Mouse (Mus musculus): ENCODE results near the gene Engase. TPM values are rescaled to one million over a fixed set of nuclear protein-coding genes. Genes with fewer than 3 reads are reported as not detected.

The Engase gene
- polyA plus RNA-seq (2015; fragmentation: Nextera tagmentation; extraction: Ambion mirVana): 4.9 and 5.6 TPM in 2 replicates

GRCm38 (mm10) chr11:118476396-118477373 lies at the start of gene Engase:
Gene Engase, plus strand, starts transcription at chr11:118476829.
- TF ChIP-seq CTCF (IDR thresholded peaks at IDR 0.05; ENCODE audit: low read depth): no peak
- no peak for TF ChIP-seq EP300 (IDR thresholded peaks at IDR 0.05; ENCODE audit: low read depth)
- H3K9ac ChIP-seq (replicated peaks): peak within 1 kb of the TSS; percentile 76
- ATAC-seq (peak; percentile 100), DNase-seq (peak; percentile 95)
- peaks cover 2% of the 10 kb centered on the region; the same call in 1 of the 2 replicates for H3K36me3 ChIP-seq (replicated peaks; ENCODE audit: insufficient read depth, low read length)
- H3K4me1 ChIP-seq (ENCODE audit: insufficient read depth): peaks cover 20% of the 10 kb centered on the region
- H3K4me3 ChIP-seq (ENCODE audit: low read depth, low read length): peak within 1 kb of the TSS; percentile 86
- peak within 1 kb of the TSS; percentile 96 for H3K4me2 ChIP-seq (ENCODE audit: low read depth, low read length)
- H3K27ac ChIP-seq (ENCODE audit: low read depth): peak within 1 kb of the TSS; percentile 67
- under 1% methylated on average over 57 of the region's 57 CpGs for WGBS (ENCODE audit: insufficient replicate concordance)
- no peaks in the 10 kb centered on the region for H3K9me3 ChIP-seq (ENCODE audit: low read length)
- no peaks in the 10 kb centered on the region for H3K27me3 ChIP-seq (ENCODE audit: insufficient read depth, low read length)

- peaks cover 7% of the 10 kb centered on the region; the same call in 1 of the 2 replicates for H3K27me3 ChIP-seq (ENCODE audit: insufficient read depth, low read length)
- DNase-seq: no peak
- H3K9me3 ChIP-seq (ENCODE audit: low read length): no peaks in the 10 kb centered on the region
- WGBS (ENCODE audit: insufficient replicate concordance): 17% methylated on average over 3 of the region's 3 CpGs
- H3K4me1 ChIP-seq (ENCODE audit: insufficient read depth): peaks cover 6% of the 10 kb centered on the region; the same call in 1 of the 2 replicates
- H3K27ac ChIP-seq (ENCODE audit: low read depth): 0 out of 2 replicates have a peak overlapping the region, but pooled peaks have one; percentile 18
- H3K4me3 ChIP-seq (ENCODE audit: low read depth, low read length): no peak overlapping the region
- no peak overlapping the region for H3K4me2 ChIP-seq (ENCODE audit: low read depth, low read length)
- H3K36me3 ChIP-seq (replicated peaks; ENCODE audit: insufficient read depth, low read length): no peaks in the 10 kb centered on the region
- no peak for TF ChIP-seq CTCF (IDR thresholded peaks at IDR 0.05; ENCODE audit: low read depth)
- TF ChIP-seq EP300 (IDR thresholded peaks at IDR 0.05; ENCODE audit: low read depth): no peak
- H3K9ac ChIP-seq (replicated peaks): no peak overlapping the region
- no peak for ATAC-seq
Observed at GRCm38 (mm10) chr11:118427266-118427779, 49.3 kb upstream of the Engase start.

GRCm38 (mm10) chr11:118427986-118428385 lies 48.6 kb upstream of the Engase start, which contains the start of gene C1qtnf1:
Gene C1qtnf1, plus strand, starts transcription at chr11:118428203.
- H3K4me2 ChIP-seq (ENCODE audit: low read depth, low read length): peak within 1 kb of the TSS; percentile 42
- ATAC-seq (no peak), DNase-seq (no peak)
- 0 out of 2 replicates have a peak within 1 kb of the TSS, but pooled peaks have one; percentile 11 for H3K9ac ChIP-seq (replicated peaks)
- H3K4me1 ChIP-seq (ENCODE audit: insufficient read depth): peaks cover 6% of the 10 kb centered on the region; the same call in 1 of the 2 replicates
- H3K4me3 ChIP-seq (ENCODE audit: low read depth, low read length): peak within 1 kb of the TSS; percentile 12
- peaks cover 7% of the 10 kb centered on the region; the same call in 1 of the 2 replicates for H3K27me3 ChIP-seq (ENCODE audit: insufficient read depth, low read length)
- WGBS (ENCODE audit: insufficient replicate concordance): 2% methylated on average over 8 of the region's 8 CpGs
- H3K27ac ChIP-seq (ENCODE audit: low read depth): peak within 1 kb of the TSS; percentile 55
- TF ChIP-seq CTCF (IDR thresholded peaks at IDR 0.05; ENCODE audit: low read depth) (no peak), EP300 (IDR thresholded peaks at IDR 0.05; ENCODE audit: low read depth) (no peak)
- no peaks in the 10 kb centered on the region for H3K36me3 ChIP-seq (replicated peaks; ENCODE audit: insufficient read depth, low read length)
- H3K9me3 ChIP-seq (ENCODE audit: low read length): no peaks in the 10 kb centered on the region

GRCm38 (mm10) chr11:118428460-118428868 lies 48.2 kb upstream of the Engase start:
- Histone ChIP-seq H3K27ac (ENCODE audit: low read depth) (peak overlapping the region; percentile 55), H3K36me3 (replicated peaks; ENCODE audit: insufficient read depth, low read length) (no peaks in the 10 kb centered on the region), H3K27me3 (ENCODE audit: insufficient read depth, low read length) (peaks cover 7% of the 10 kb centered on the region; the same call in 1 of the 2 replicates), H3K9ac (replicated peaks) (no peak overlapping the region), H3K4me1 (ENCODE audit: insufficient read depth) (peaks cover 5% of the 10 kb centered on the region; the same call in 1 of the 2 replicates), H3K9me3 (ENCODE audit: low read length) (no peaks in the 10 kb centered on the region), H3K4me2 (ENCODE audit: low read depth, low read length) (peak overlapping the region; percentile 42), H3K4me3 (ENCODE audit: low read depth, low read length) (peak overlapping the region; percentile 12)
- WGBS (ENCODE audit: insufficient replicate concordance): 12% methylated on average over 11 of the region's 11 CpGs
- no peak for TF ChIP-seq EP300 (IDR thresholded peaks at IDR 0.05; ENCODE audit: low read depth)
- no peak for TF ChIP-seq CTCF (IDR thresholded peaks at IDR 0.05; ENCODE audit: low read depth)
- no peak for DNase-seq
- ATAC-seq: no peak

- ATAC-seq (no peak), DNase-seq (no peak)
Observed at GRCm38 (mm10) chr11:118428944-118429709, 47.5 kb upstream of the Engase start.

More at GRCm38 (mm10) chr11:118428944-118429709, 47.5 kb upstream of the Engase start:
- WGBS (ENCODE audit: insufficient replicate concordance): 58% methylated on average over 8 of the region's 8 CpGs
- TF ChIP-seq EP300 (IDR thresholded peaks at IDR 0.05; ENCODE audit: low read depth): no peak
- peak overlapping the region; percentile 42; the same call in 1 of the 2 replicates for H3K4me2 ChIP-seq (ENCODE audit: low read depth, low read length)
- no peaks in the 10 kb centered on the region for H3K4me1 ChIP-seq (ENCODE audit: insufficient read depth)
- H3K9me3 ChIP-seq (ENCODE audit: low read length): no peaks in the 10 kb centered on the region
- H3K4me3 ChIP-seq (ENCODE audit: low read depth, low read length): peak overlapping the region; percentile 12; the same call in 1 of the 2 replicates
- peak overlapping the region; percentile 55 for H3K27ac ChIP-seq (ENCODE audit: low read depth)
- 0 out of 2 replicates have a peak overlapping the region, but pooled peaks have one; percentile 11 for H3K9ac ChIP-seq (replicated peaks)
- peaks cover 7% of the 10 kb centered on the region; the same call in 1 of the 2 replicates for H3K27me3 ChIP-seq (ENCODE audit: insufficient read depth, low read length)
- H3K36me3 ChIP-seq (replicated peaks; ENCODE audit: insufficient read depth, low read length): no peaks in the 10 kb centered on the region

Measured in liver, postnatal 0 days (tissue).